Mouse (Mus musculus): ENCODE results near the gene Smarcal1. TPM values are rescaled to one million over a fixed set of nuclear protein-coding genes. Genes with fewer than 3 reads are reported as not detected.

The Smarcal1 gene
- polyA plus RNA-seq, 1 experiment from 2014 or later, result 33.5 TPM

GRCm38 (mm10) chr1:72599146-72600101, 16.4 kb downstream of the Smarcal1 start:
- WGBS, result 84% methylated on average over 21 of the region's 21 CpGs
- DNase-seq (ENCODE audit: low spot score) (no peak), ATAC-seq (ENCODE audit: insufficient read depth, low FRiP score, low TSS enrichment) (no peak)
- Histone ChIP-seq H3K4me1 (ENCODE audit: control insufficient read depth, insufficient read depth, low read length) (no peaks in the 10 kb centered on the region), H3K9me3 (ENCODE audit: control insufficient read depth, low read length) (no peaks in the 10 kb centered on the region), H3K4me2 (ENCODE audit: low read depth) (no peak overlapping the region), H3K4me3 (ENCODE audit: low read depth, low read length) (no peak overlapping the region), H3K27ac (ENCODE audit: low read depth, low read length) (no peak overlapping the region), H3K27me3 (ENCODE audit: control insufficient read depth, insufficient read depth, low read length) (no peaks in the 10 kb centered on the region), H3K36me3 (ENCODE audit: control insufficient read depth, insufficient read depth, low read length) (peaks cover 5% of the 10 kb centered on the region; the same call in 1 of the 2 replicates), H3K9ac (ENCODE audit: low read length) (no peak overlapping the region)

- no peak overlapping the region for H3K4me2 ChIP-seq (ENCODE audit: low read depth)
- H3K36me3 ChIP-seq (ENCODE audit: control insufficient read depth, insufficient read depth, low read length), result peaks cover 5% of the 10 kb centered on the region; the same call in 1 of the 2 replicates
- WGBS, result 94% methylated on average over 5 of the region's 5 CpGs
- no peak overlapping the region for H3K9ac ChIP-seq (ENCODE audit: low read length)
- ATAC-seq (ENCODE audit: insufficient read depth, low FRiP score, low TSS enrichment) (no peak), DNase-seq (ENCODE audit: low spot score) (no peak)
- no peaks in the 10 kb centered on the region for H3K4me1 ChIP-seq (ENCODE audit: control insufficient read depth, insufficient read depth, low read length)
- no peaks in the 10 kb centered on the region for H3K27me3 ChIP-seq (ENCODE audit: control insufficient read depth, insufficient read depth, low read length)
- no peak overlapping the region for H3K27ac ChIP-seq (ENCODE audit: low read depth, low read length)
- no peaks in the 10 kb centered on the region for H3K9me3 ChIP-seq (ENCODE audit: control insufficient read depth, low read length)
- H3K4me3 ChIP-seq (ENCODE audit: low read depth, low read length), result no peak overlapping the region
These were observed 17.7 kb downstream of the Smarcal1 start for GRCm38 (mm10) chr1:72600778-72601177.

GRCm38 (mm10) chr1:72601233-72601632, 18.2 kb downstream of the Smarcal1 start:
- WGBS, result 96% methylated on average over 7 of the region's 7 CpGs
- Histone ChIP-seq H3K27ac (ENCODE audit: low read depth, low read length) (no peak overlapping the region), H3K4me3 (ENCODE audit: low read depth, low read length) (no peak overlapping the region), H3K27me3 (ENCODE audit: control insufficient read depth, insufficient read depth, low read length) (no peaks in the 10 kb centered on the region), H3K4me1 (ENCODE audit: control insufficient read depth, insufficient read depth, low read length) (no peaks in the 10 kb centered on the region), H3K9me3 (ENCODE audit: control insufficient read depth, low read length) (no peaks in the 10 kb centered on the region), H3K36me3 (ENCODE audit: control insufficient read depth, insufficient read depth, low read length) (peaks cover 2% of the 10 kb centered on the region; the same call in 1 of the 2 replicates), H3K9ac (ENCODE audit: low read length) (no peak overlapping the region), H3K4me2 (ENCODE audit: low read depth) (no peak overlapping the region)
- DNase-seq (ENCODE audit: low spot score) (no peak), ATAC-seq (ENCODE audit: insufficient read depth, low FRiP score, low TSS enrichment) (no peak)

DNA sequence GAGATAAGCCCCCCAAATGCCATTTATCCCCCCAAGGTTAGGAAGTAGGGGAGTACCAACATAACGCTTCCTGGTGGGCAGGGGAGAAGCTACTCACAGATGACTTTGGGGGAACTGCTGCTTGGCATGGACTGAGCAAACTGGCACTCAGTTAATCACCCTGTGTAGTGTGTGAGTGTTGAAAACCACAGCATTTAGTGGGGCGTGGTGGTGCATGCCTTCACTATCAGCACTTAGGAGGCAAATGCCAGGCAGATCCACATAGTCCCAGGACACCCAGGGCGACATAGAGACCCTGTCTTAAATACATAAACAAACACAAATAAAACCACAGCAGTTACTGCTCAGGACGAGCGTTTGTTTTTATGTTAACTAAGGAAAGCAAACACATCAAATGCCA, 19.1 kb downstream of the Smarcal1 start:
- ATAC-seq (ENCODE audit: insufficient read depth, low FRiP score, low TSS enrichment) (no peak), DNase-seq (ENCODE audit: low spot score) (no peak)
- no peak overlapping the region for H3K9ac ChIP-seq (ENCODE audit: low read length)
- no peak overlapping the region for H3K27ac ChIP-seq (ENCODE audit: low read depth, low read length)
- peaks cover 2% of the 10 kb centered on the region; the same call in 1 of the 2 replicates for H3K36me3 ChIP-seq (ENCODE audit: control insufficient read depth, insufficient read depth, low read length)
- H3K27me3 ChIP-seq (ENCODE audit: control insufficient read depth, insufficient read depth, low read length), result no peaks in the 10 kb centered on the region
- H3K4me1 ChIP-seq (ENCODE audit: control insufficient read depth, insufficient read depth, low read length), result no peaks in the 10 kb centered on the region
- H3K9me3 ChIP-seq (ENCODE audit: control insufficient read depth, low read length), result no peaks in the 10 kb centered on the region
- H3K4me3 ChIP-seq (ENCODE audit: low read depth, low read length), result no peak overlapping the region
- H3K4me2 ChIP-seq (ENCODE audit: low read depth), result no peak overlapping the region
- WGBS, result 88% methylated on average over 5 of the region's 5 CpGs

GRCm38 (mm10) chr1:72602803-72603202, 19.8 kb downstream of the Smarcal1 start:
- no peaks in the 10 kb centered on the region for H3K27me3 ChIP-seq (ENCODE audit: control insufficient read depth, insufficient read depth, low read length)
- WGBS, result 92% methylated on average over 5 of the region's 5 CpGs
- H3K4me3 ChIP-seq (ENCODE audit: low read depth, low read length), result no peak overlapping the region
- ATAC-seq (ENCODE audit: insufficient read depth, low FRiP score, low TSS enrichment) (no peak), DNase-seq (ENCODE audit: low spot score) (no peak)
- peaks cover 2% of the 10 kb centered on the region; the same call in 1 of the 2 replicates for H3K36me3 ChIP-seq (ENCODE audit: control insufficient read depth, insufficient read depth, low read length)
- no peaks in the 10 kb centered on the region for H3K4me1 ChIP-seq (ENCODE audit: control insufficient read depth, insufficient read depth, low read length)
- H3K4me2 ChIP-seq (ENCODE audit: low read depth), result no peak overlapping the region
- H3K9me3 ChIP-seq (ENCODE audit: control insufficient read depth, low read length), result no peaks in the 10 kb centered on the region
- H3K9ac ChIP-seq (ENCODE audit: low read length), result no peak overlapping the region
- H3K27ac ChIP-seq (ENCODE audit: low read depth, low read length), result no peak overlapping the region

- Histone ChIP-seq H3K4me3 (ENCODE audit: low read depth, low read length) (no peak overlapping the region), H3K27me3 (ENCODE audit: control insufficient read depth, insufficient read depth, low read length) (no peaks in the 10 kb centered on the region), H3K9me3 (ENCODE audit: control insufficient read depth, low read length) (no peaks in the 10 kb centered on the region), H3K27ac (ENCODE audit: low read depth, low read length) (0 out of 2 replicates have a peak overlapping the region, but pooled peaks have one; percentile 27), H3K4me1 (ENCODE audit: control insufficient read depth, insufficient read depth, low read length) (0 out of 2 replicates have a peak, but pooled peaks cover 3% of the 10 kb centered on the region), H3K4me2 (ENCODE audit: low read depth) (no peak overlapping the region), H3K9ac (ENCODE audit: low read length) (no peak overlapping the region), H3K36me3 (ENCODE audit: control insufficient read depth, insufficient read depth, low read length) (peaks cover 4% of the 10 kb centered on the region)
- ATAC-seq (ENCODE audit: insufficient read depth, low FRiP score, low TSS enrichment) (no peak), DNase-seq (ENCODE audit: low spot score) (no peak)
- WGBS, result 46% methylated on average over 12 of the region's 12 CpGs
These were observed 23.2 kb downstream of the Smarcal1 start for GRCm38 (mm10) chr1:72606186-72606673.

GRCm38 (mm10) chr1:72609129-72609528, 26.1 kb downstream of the Smarcal1 start:
- H3K9me3 ChIP-seq (ENCODE audit: control insufficient read depth, low read length), result no peaks in the 10 kb centered on the region
- peaks cover 4% of the 10 kb centered on the region for H3K36me3 ChIP-seq (ENCODE audit: control insufficient read depth, insufficient read depth, low read length)
- 0 out of 2 replicates have a peak, but pooled peaks cover 3% of the 10 kb centered on the region for H3K4me1 ChIP-seq (ENCODE audit: control insufficient read depth, insufficient read depth, low read length)
- DNase-seq (ENCODE audit: low spot score), result no peak
- H3K9ac ChIP-seq (ENCODE audit: low read length), result no peak overlapping the region
- no peak; the same call in 1 of the 2 replicates for ATAC-seq (ENCODE audit: insufficient read depth, low FRiP score, low TSS enrichment)
- 88% methylated on average over 10 of the region's 10 CpGs for WGBS
- no peak overlapping the region for H3K4me2 ChIP-seq (ENCODE audit: low read depth)
- no peaks in the 10 kb centered on the region for H3K27me3 ChIP-seq (ENCODE audit: control insufficient read depth, insufficient read depth, low read length)
- no peak overlapping the region for H3K27ac ChIP-seq (ENCODE audit: low read depth, low read length)
- H3K4me3 ChIP-seq (ENCODE audit: low read depth, low read length), result no peak overlapping the region

- ATAC-seq (ENCODE audit: insufficient read depth, low FRiP score, low TSS enrichment) (peak; percentile 77), DNase-seq (ENCODE audit: low spot score) (no peak)
- H3K36me3 ChIP-seq (ENCODE audit: control insufficient read depth, insufficient read depth, low read length), result peaks cover 4% of the 10 kb centered on the region
- no peaks in the 10 kb centered on the region for H3K27me3 ChIP-seq (ENCODE audit: control insufficient read depth, insufficient read depth, low read length)
- no peak overlapping the region for H3K9ac ChIP-seq (ENCODE audit: low read length)
- 0 out of 2 replicates have a peak, but pooled peaks cover 3% of the 10 kb centered on the region for H3K4me1 ChIP-seq (ENCODE audit: control insufficient read depth, insufficient read depth, low read length)
- H3K27ac ChIP-seq (ENCODE audit: low read depth, low read length), result no peak overlapping the region
- no peaks in the 10 kb centered on the region for H3K9me3 ChIP-seq (ENCODE audit: control insufficient read depth, low read length)
- H3K4me2 ChIP-seq (ENCODE audit: low read depth), result no peak overlapping the region
- H3K4me3 ChIP-seq (ENCODE audit: low read depth, low read length), result no peak overlapping the region
- WGBS, result 75% methylated on average over 23 of the region's 23 CpGs
These were observed 27.1 kb downstream of the Smarcal1 start for GRCm38 (mm10) chr1:72609887-72610877.

Measured in neural tube, embryonic 11.5 days (tissue).